34 mouse cellular contexts compared by ENCODE assay signal in the genomic region with DNA sequence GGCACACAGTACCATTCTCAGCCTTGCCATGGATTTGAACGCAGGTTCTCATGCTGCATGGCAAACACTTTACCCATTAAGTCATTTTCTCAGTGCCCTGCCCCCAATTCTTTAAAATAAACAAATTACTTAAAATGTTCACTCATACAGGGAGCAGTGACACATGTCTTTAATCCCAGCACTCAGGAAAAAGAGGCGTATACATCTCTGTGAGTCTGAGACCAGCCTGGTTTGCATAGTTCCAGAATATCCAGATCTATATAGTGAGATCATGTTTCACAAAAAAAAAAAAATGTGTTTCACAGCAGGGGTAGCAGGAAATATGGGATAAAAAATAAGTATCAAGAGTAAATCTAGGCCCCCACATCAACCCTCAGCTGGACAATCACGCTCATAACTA.
"Had no signal": no experiment of that assay in that cellular context is flagged by ENCODE, and none has a peak within 500 bp of the region (broad histone marks: within the 10 kb centered on the region; RNA-seq: fewer than 3 reads in every experiment).

No protein-coding gene starts in this region.

- H3K27me3 ChIP-seq: heart, embryonic 12.5 days; heart, embryonic 13.5 days; heart, embryonic 15.5 days; hindbrain, embryonic 12.5 days; hindbrain, embryonic 13.5 days; hindbrain, embryonic 15.5 days; intestine, embryonic 15.5 days; kidney, embryonic 15.5 days had no signal

- H3K4me3 ChIP-seq: heart, embryonic 12.5 days; heart, embryonic 13.5 days; heart, embryonic 15.5 days; hindbrain, embryonic 10.5 days; hindbrain, embryonic 12.5 days; hindbrain, embryonic 13.5 days; hindbrain, embryonic 15.5 days; intestine, embryonic 15.5 days; kidney, embryonic 15.5 days; layer of hippocampus, adult 2 months had no signal

- H3K9me3 ChIP-seq: heart, embryonic 12.5 days; heart, embryonic 13.5 days; heart, embryonic 15.5 days; hindbrain, embryonic 10.5 days; hindbrain, embryonic 12.5 days; hindbrain, embryonic 13.5 days; hindbrain, embryonic 15.5 days; intestine, embryonic 15.5 days; kidney, embryonic 15.5 days had no signal

- ATAC-seq: hindbrain, embryonic 16.5 days; hindbrain, postnatal 0 days; inflammation-experienced regulatory T-cells, adult 6 months; intestine, embryonic 15.5 days; intestine, embryonic 16.5 days; intestine, postnatal 0 days had no signal

- H3K4me1 ChIP-seq: heart, embryonic 12.5 days; heart, embryonic 13.5 days; heart, embryonic 15.5 days; hindbrain, embryonic 10.5 days; hindbrain, embryonic 12.5 days; hindbrain, embryonic 13.5 days; hindbrain, embryonic 15.5 days; intestine, embryonic 15.5 days had no signal

- DNase-seq: heart, postnatal 10 days; heart, postnatal 14 days; heart, postnatal 36 days; heart, postnatal 4 days; kidney, adult 11 months; kidney, adult 18-20 months; kidney, adult 2 months; kidney, adult 8-10 months; kidney, adult 9 months; kidney, postnatal 10 days; kidney, postnatal 14 days; kidney, postnatal 25 days; kidney, postnatal 36 days; kidney, postnatal 4 days; layer of hippocampus, adult 9-11 months; layer of hippocampus, postnatal 36 days had no signal

- H3K9ac ChIP-seq: heart, embryonic 12.5 days; heart, embryonic 13.5 days; heart, embryonic 15.5 days; hindbrain, embryonic 12.5 days; hindbrain, embryonic 13.5 days; hindbrain, embryonic 14.5 days; hindbrain, embryonic 15.5 days; intestine, embryonic 15.5 days; kidney, embryonic 15.5 days had no signal

- H3K36me3 ChIP-seq: heart, embryonic 12.5 days; heart, embryonic 13.5 days; heart, embryonic 15.5 days; hindbrain, embryonic 10.5 days; hindbrain, embryonic 12.5 days; hindbrain, embryonic 13.5 days; hindbrain, embryonic 15.5 days; intestine, embryonic 15.5 days; kidney, embryonic 15.5 days had no signal

- H3K27ac ChIP-seq: heart, embryonic 13.5 days; heart, embryonic 15.5 days; hindbrain, embryonic 10.5 days; hindbrain, embryonic 12.5 days; hindbrain, embryonic 13.5 days; hindbrain, embryonic 14.5 days; hindbrain, embryonic 15.5 days; hindbrain, postnatal 0 days; intestine, embryonic 15.5 days; kidney, embryonic 15.5 days; kidney, postnatal 0 days; layer of hippocampus, adult 2 months had no signal

- H3K4me2 ChIP-seq: heart, embryonic 11.5 days; heart, embryonic 12.5 days; heart, embryonic 13.5 days; heart, embryonic 15.5 days; hindbrain, embryonic 12.5 days; hindbrain, embryonic 13.5 days; hindbrain, embryonic 14.5 days; hindbrain, embryonic 15.5 days; intestine, embryonic 15.5 days; kidney, embryonic 15.5 days had no signal
